Mouse (Mus musculus) heart, postnatal 0 days (tissue): Measurements from ENCODE around the gene Atcay. TPM values are rescaled to one million over a fixed set of nuclear protein-coding genes. Genes with fewer than 3 reads are reported as not detected.

Source experiments
- ATAC-seq: fragments of 200-750 bp; cut with Nextera tagmentation; 2 replicates; pipeline ENCODE4 v1.8.0; 2017; ENCODE audit warnings: low read depth, moderate number of reproducible peaks, moderate library complexity; ENCODE audit not compliant: insufficient read depth
- DNase-seq: peaks from one replicate; pipeline ENCODE4 v3.0.0-alpha.2; 2016; ENCODE audit warnings: low spot score
- H3K27ac ChIP-seq: fragments of 300-500 bp; sonication (generic); 2 replicates; pipeline ENCODE4 v1.5.1; 2014; ENCODE audit warnings: low read depth, mild to moderate bottlenecking
- H3K27me3 ChIP-seq: fragments of 300-500 bp; sonication (generic); 2 replicates; pipeline ENCODE4 v1.6.1; 2014; ENCODE audit warnings: low read length, mixed read lengths; ENCODE audit not compliant: control insufficient read depth, insufficient read depth
- H3K36me3 ChIP-seq: fragments of 300-500 bp; sonication (generic); replicated peaks from 2 replicates; pipeline ENCODE4 v1.6.1; 2014; ENCODE audit warnings: low read length, mixed read lengths; ENCODE audit not compliant: control insufficient read depth, insufficient read depth
- H3K4me1 ChIP-seq: fragments of 300-500 bp; sonication (generic); 2 replicates; pipeline ENCODE4 v1.6.1; 2014; ENCODE audit warnings: antibody characterized with exemption; ENCODE audit not compliant: control insufficient read depth, insufficient read depth
- H3K4me2 ChIP-seq: fragments of 300-500 bp; sonication (generic); 2 replicates; pipeline ENCODE4 v1.6.1; 2014; ENCODE audit warnings: low read depth, mild to moderate bottlenecking, low read length, moderate library complexity
- H3K4me3 ChIP-seq: fragments of 300-500 bp; sonication (generic); 2 replicates; pipeline ENCODE4 v1.5.1; 2014; ENCODE audit warnings: low read depth, low read length
- H3K9ac ChIP-seq: fragments of 300-500 bp; sonication (generic); replicated peaks from 2 replicates; pipeline ENCODE4 v1.6.1; 2014; ENCODE audit warnings: low read depth, low read length, mixed read lengths
- H3K9me3 ChIP-seq: fragments of 300-500 bp; sonication (generic); replicated peaks from 2 replicates; pipeline ENCODE4 v1.6.1; 2016; ENCODE audit warnings: low read length; ENCODE audit not compliant: control insufficient read depth
- CTCF ChIP-seq: IDR thresholded peaks from 2 replicates; pipeline ENCODE4 v1.5.1; 2016; ENCODE audit warnings: antibody characterized with exemption, control low read depth, low read depth
- EP300 ChIP-seq: IDR thresholded peaks from 2 replicates; pipeline ENCODE4 v1.6.1; 2016; ENCODE audit warnings: antibody characterized with exemption, low read depth
- WGBS: fragments of 180-500 bp; shearing (Covaris S2); extraction: QIAGEN DNeasy Blood & Tissue Kit; methylation state at CpG from one replicate; pipeline ENCODE4 v1.1.7; 2014; 5-methylcytosine and 5-hydroxymethylcytosine counted together
- polyA plus RNA-seq: library from polyadenylated mRNA; unstranded; fragments of >200 nt; fragmentation: Nextera tagmentation; extraction: Ambion mirVana; gene quantifications from 2 replicates; pipeline ENCODE4 v1.2.1, GENCODE M21; 2015
- total RNA-seq: library from RNA; depleted of rRNA; stranded (reverse); fragments of >200 nt; gene quantifications from 2 replicates; pipeline ENCODE4 v1.2.3, GENCODE M21; 2014; ENCODE audit warnings: low replicate concordance

The Atcay gene
- total and polyA plus RNA-seq, 2 experiments from 2014 or later: 0.25 TPM; not detected in 1

DNA sequence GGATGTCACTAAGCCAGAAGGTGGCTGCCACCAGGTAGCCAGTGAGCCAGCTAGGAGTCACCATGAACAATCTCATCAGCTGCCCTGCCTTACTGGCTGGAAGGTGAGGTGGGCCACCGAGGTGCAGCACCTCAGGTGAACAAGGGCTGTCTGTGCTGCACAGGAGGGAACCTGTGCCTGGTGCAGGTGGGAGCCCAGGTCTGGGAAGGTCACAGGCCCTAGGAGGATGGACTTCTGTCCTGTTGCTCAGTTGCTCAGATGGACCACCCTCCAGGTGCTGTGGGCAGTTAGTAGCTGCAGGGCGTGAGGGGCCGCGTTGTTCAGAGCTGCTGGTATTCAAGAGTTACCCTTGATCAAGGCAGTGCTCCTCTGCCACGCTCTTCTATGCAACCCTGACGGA is 13.8 kb downstream of the Atcay start:
- no peak for ATAC-seq
- Histone ChIP-seq H3K4me2 (no peak overlapping the region), H3K9me3 (no peaks in the 10 kb centered on the region)

GRCm38 (mm10) chr10:81216260-81216659 is 14.4 kb downstream of the Atcay start:
- no peaks in the 10 kb centered on the region for H3K9me3 ChIP-seq

More for the DNA sequence above, 13.8 kb downstream of the Atcay start:
- Histone ChIP-seq H3K4me1 (no peaks in the 10 kb centered on the region), H3K9ac (no peak overlapping the region), H3K4me3 (no peak overlapping the region), H3K27me3 (no peaks in the 10 kb centered on the region), H3K27ac (no peak overlapping the region), H3K36me3 (no peaks in the 10 kb centered on the region)
- DNase-seq: no peak
- no peak for TF ChIP-seq EP300
- no peak for TF ChIP-seq CTCF
- 79% methylated on average over 6 of the region's 6 CpGs for WGBS

DNA sequence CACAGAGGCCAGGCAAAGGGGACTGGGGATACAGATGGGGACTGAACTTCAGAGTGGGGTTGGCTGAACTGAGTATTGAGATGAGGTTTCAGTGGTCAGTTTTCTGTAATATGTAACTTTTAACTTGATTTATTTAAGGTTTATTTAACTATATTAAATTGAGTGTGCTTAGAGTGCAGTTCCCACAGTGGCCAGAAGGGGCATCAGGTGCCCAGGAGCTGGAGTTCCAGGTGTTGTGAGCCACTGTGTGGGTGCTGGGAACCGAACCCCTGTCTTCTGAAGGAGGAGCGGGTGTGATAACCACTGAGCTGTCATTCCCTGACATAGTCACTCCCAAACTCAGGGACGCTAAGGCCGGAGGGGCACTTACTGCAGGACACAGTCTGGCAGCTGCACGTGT is 20.5 kb downstream of the Atcay start:
- 92% methylated on average over 5 of the region's 5 CpGs for WGBS

More at GRCm38 (mm10) chr10:81216260-81216659, 14.4 kb downstream of the Atcay start:
- Histone ChIP-seq H3K27me3 (no peaks in the 10 kb centered on the region), H3K4me1 (no peaks in the 10 kb centered on the region), H3K27ac (no peak overlapping the region), H3K4me3 (no peak overlapping the region), H3K9ac (no peak overlapping the region), H3K36me3 (no peaks in the 10 kb centered on the region), H3K4me2 (no peak overlapping the region)
- WGBS: 82% methylated on average over 6 of the region's 6 CpGs
- ATAC-seq (no peak), DNase-seq (no peak)
- TF ChIP-seq EP300: no peak
- TF ChIP-seq CTCF: no peak

GRCm38 (mm10) chr10:81204137-81204536 is 26.5 kb downstream of the Atcay start:
- Histone ChIP-seq H3K4me1 (peaks cover 26% of the 10 kb centered on the region), H3K9me3 (no peaks in the 10 kb centered on the region), H3K27ac (peak overlapping the region; percentile 98), H3K9ac (no peak overlapping the region), H3K36me3 (no peaks in the 10 kb centered on the region), H3K4me3 (no peak overlapping the region), H3K4me2 (no peak overlapping the region), H3K27me3 (0 out of 2 replicates have a peak, but pooled peaks cover 3% of the 10 kb centered on the region)
- peak; percentile 4 for DNase-seq
- WGBS: 48% methylated on average over 4 of the region's 4 CpGs
- TF ChIP-seq EP300: no peak
- no peak for TF ChIP-seq CTCF
- no peak for ATAC-seq

More for the DNA sequence above, 20.5 kb downstream of the Atcay start:
- Histone ChIP-seq H3K36me3 (no peaks in the 10 kb centered on the region), H3K4me1 (no peaks in the 10 kb centered on the region), H3K9me3 (no peaks in the 10 kb centered on the region), H3K9ac (no peak overlapping the region), H3K4me2 (no peak overlapping the region), H3K27ac (no peak overlapping the region), H3K4me3 (no peak overlapping the region), H3K27me3 (0 out of 2 replicates have a peak, but pooled peaks cover 3% of the 10 kb centered on the region)
- ATAC-seq (no peak), DNase-seq (no peak)
- TF ChIP-seq CTCF: peak; percentile 40
- no peak for TF ChIP-seq EP300

DNA sequence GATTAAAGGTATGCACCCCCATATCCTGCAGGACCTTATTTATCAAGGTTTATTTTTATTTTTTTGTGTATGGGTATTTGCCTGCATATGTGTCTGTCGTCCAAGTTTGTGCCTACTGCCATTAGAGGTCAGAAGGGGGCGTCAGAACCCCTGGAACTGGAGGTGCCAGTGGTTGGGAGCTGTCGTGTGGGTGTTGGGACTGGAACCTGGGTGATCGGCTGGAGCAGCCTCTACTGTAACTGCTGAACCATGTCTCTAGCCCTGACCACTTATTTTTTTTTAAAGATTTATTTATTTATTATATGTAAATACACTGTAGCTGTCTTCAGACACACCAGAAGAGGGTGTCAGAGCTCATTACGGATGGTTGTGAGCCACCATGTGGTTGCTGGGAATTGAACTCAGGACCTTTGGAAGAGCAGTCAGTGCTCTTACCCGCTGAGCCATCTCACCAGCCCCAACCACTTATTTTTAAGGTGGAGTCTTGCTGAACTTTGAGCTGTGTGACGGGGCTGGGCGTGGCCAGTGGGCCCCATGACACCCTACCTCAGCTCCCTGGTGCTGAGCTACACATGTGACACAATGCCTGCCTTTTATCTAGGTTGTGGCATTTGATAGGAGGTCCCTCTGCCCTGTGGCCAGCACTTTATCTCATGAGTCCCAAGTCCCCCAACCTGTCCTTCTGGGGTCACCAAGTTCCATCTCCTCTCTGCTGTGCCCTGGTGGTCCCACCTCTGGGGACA is 27.5 kb downstream of the Atcay start:
- 0 out of 2 replicates have a peak overlapping the region, but pooled peaks have one; percentile 12 for H3K4me2 ChIP-seq
- peak overlapping the region; percentile 98 for H3K27ac ChIP-seq

More for the DNA sequence above, 27.5 kb downstream of the Atcay start:
- Histone ChIP-seq H3K36me3 (no peaks in the 10 kb centered on the region), H3K4me3 (no peak overlapping the region), H3K4me1 (peaks cover 29% of the 10 kb centered on the region), H3K27me3 (0 out of 2 replicates have a peak, but pooled peaks cover 3% of the 10 kb centered on the region), H3K9ac (no peak overlapping the region), H3K9me3 (no peaks in the 10 kb centered on the region)
- DNase-seq (peak; percentile 34), ATAC-seq (no peak)
- TF ChIP-seq CTCF: no peak
- no peak for TF ChIP-seq EP300
- WGBS: 52% methylated on average over 8 of the region's 8 CpGs
